ENCODE assay signal across 10 mouse cellular contexts in the genomic region with DNA sequence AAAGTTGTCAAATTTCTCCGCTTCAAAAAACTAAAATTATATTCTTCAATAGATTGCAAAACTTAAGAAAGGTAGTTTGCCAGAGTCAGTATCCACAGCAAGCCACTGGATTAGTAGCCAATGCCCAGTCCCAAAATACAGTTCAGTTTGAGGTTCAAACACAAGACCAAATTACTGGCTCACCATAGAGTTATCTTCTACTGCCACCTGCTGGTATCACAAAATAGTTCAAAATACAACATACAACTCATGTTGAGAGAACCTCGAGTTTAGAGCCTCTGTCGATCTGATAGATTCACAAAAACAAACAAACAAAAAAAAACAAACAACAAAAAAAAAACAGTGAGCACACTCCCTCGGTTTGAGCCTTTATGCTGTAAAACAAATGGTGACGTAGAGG. TPM values are rescaled to one million over a fixed set of nuclear protein-coding genes. Genes with fewer than 3 reads are reported as not detected.
DNase-seq lines count a peak whose midpoint lies in the region; ATAC-seq and TF ChIP-seq lines count a peak whose summit lies in the region.
"Had no signal": no experiment of that assay in that cellular context is flagged by ENCODE, and none has a peak within 500 bp of the region (broad histone marks: within the 10 kb centered on the region; RNA-seq: fewer than 3 reads in every experiment).

No protein-coding gene starts in this region.

- H3K4me3 ChIP-seq in kidney, adult 2 months (ENCODE audit: insufficient read depth, low read depth, low read length) = no peak overlapping the region
- no peak overlapping the region for H3K4me3 ChIP-seq in kidney, embryonic 16.5 days (ENCODE audit: low read length)
- H3K4me3 ChIP-seq: embryonic facial prominence, embryonic 15.5 days; neural tube, embryonic 12.5 days had no signal

- no peaks in the 10 kb centered on the region for H3K4me1 ChIP-seq in kidney, adult 2 months (ENCODE audit: control insufficient read depth, insufficient read depth, low read length)
- H3K4me1 ChIP-seq in kidney, embryonic 16.5 days (ENCODE audit: insufficient read depth, low read length) = no peaks in the 10 kb centered on the region
- H3K4me1 ChIP-seq: embryonic facial prominence, embryonic 15.5 days; neural tube, embryonic 12.5 days had no signal

- no peaks in the 10 kb centered on the region for H3K27me3 ChIP-seq in kidney, adult 2 months (replicated peaks; ENCODE audit: control insufficient read depth, insufficient read depth, low read length)
- no peaks in the 10 kb centered on the region for H3K27me3 ChIP-seq in kidney, embryonic 16.5 days (ENCODE audit: insufficient read depth, low read length)
- H3K27me3 ChIP-seq: embryonic facial prominence, embryonic 15.5 days; neural tube, embryonic 12.5 days had no signal

- 57% methylated on average over 5 of the region's 5 CpGs for WGBS in kidney, adult 2 months
- 57% methylated on average over 5 of the region's 5 CpGs for WGBS in kidney, embryonic 16.5 days

- DNase-seq in kidney, adult 2 months = peak; percentile 39
- DNase-seq in 3134 (ENCODE audit: extremely low read depth, insufficient read length, low spot score) (peak; percentile 2), 3T3-L1 (ENCODE audit: low read depth, low spot score) (peak; percentile 75)
- peak; percentile 42 for DNase-seq in c-Kit-positive CD71-positive TER-119-positive erythroid progenitor cells, embryonic 14.5 days (ENCODE audit: low spot score)
- no peak for DNase-seq in spleen, adult 18-20 months
- DNase-seq in kidney, postnatal 4 days = no peak

- no peak overlapping the region for H3K4me2 ChIP-seq in kidney, embryonic 16.5 days (replicated peaks; ENCODE audit: low read depth, low read length)
- H3K4me2 ChIP-seq: embryonic facial prominence, embryonic 15.5 days; neural tube, embryonic 12.5 days had no signal

- no peak for TF ChIP-seq CTCF in kidney, adult 2 months (conservative IDR thresholded peaks at IDR 0.05; ENCODE audit: insufficient read depth, insufficient read length, low read depth, low read length)

- H3K36me3 ChIP-seq in kidney, adult 2 months (ENCODE audit: control insufficient read depth, insufficient read depth, low read length) = no peaks in the 10 kb centered on the region
- no peaks in the 10 kb centered on the region for H3K36me3 ChIP-seq in kidney, embryonic 16.5 days (ENCODE audit: insufficient read depth, low read length)
- H3K36me3 ChIP-seq: embryonic facial prominence, embryonic 15.5 days; neural tube, embryonic 12.5 days had no signal

- no peak overlapping the region for H3K9ac ChIP-seq in kidney, embryonic 16.5 days (replicated peaks; ENCODE audit: low read length)
- H3K9ac ChIP-seq: embryonic facial prominence, embryonic 15.5 days; neural tube, embryonic 12.5 days had no signal

- ATAC-seq in kidney, embryonic 16.5 days (ENCODE audit: low FRiP score, low TSS enrichment) = no peak
- no peak for ATAC-seq in inflammation-experienced regulatory T-cells, adult 6 months

- H3K27ac ChIP-seq in kidney, adult 2 months (ENCODE audit: insufficient read depth, low read depth, low read length) = no peak overlapping the region
- H3K27ac ChIP-seq in kidney, embryonic 16.5 days (ENCODE audit: low read length) = no peak overlapping the region
- H3K27ac ChIP-seq: embryonic facial prominence, embryonic 15.5 days; neural tube, embryonic 12.5 days had no signal

- TF ChIP-seq POLR2A in kidney, adult 2 months (IDR thresholded peaks at IDR 0.05; ENCODE audit: low read depth, low read length) = no peak

- no peaks in the 10 kb centered on the region for H3K9me3 ChIP-seq in kidney, embryonic 16.5 days (ENCODE audit: low read length)
- H3K9me3 ChIP-seq: embryonic facial prominence, embryonic 15.5 days; neural tube, embryonic 12.5 days had no signal

RNA-seq across cellular contexts. Expression of gene Lmbr1, which starts 42.4 kb away (rescaled TPM):
- polyA plus RNA-seq in kidney, adult 2 months (2012; rRNA removed) = 3.9 and 4.4 TPM in 2 replicates
- polyA plus RNA-seq in kidney, embryonic 16.5 days (2015; fragmentation: Nextera tagmentation; extraction: Ambion mirVana) = 11.4 and 13.0 TPM in 2 replicates
- polyA plus RNA-seq in inflammation-experienced regulatory T-cells, adult 6 months (2017; shearing (Covaris generic)) = 1 to 10 TPM in 1 of 3 experiments, under 1 TPM in 2; 0.50 to 1.5 (median 0.85) TPM

Comparison
In these comparisons a context has a peak if more than half of its experiments do, and no peak if none do; other contexts are left out.
1. DNase-seq: peak in kidney, adult 2 months (single experiment), 3134 (single experiment), 3T3-L1 (single experiment) and c-Kit-positive CD71-positive TER-119-positive erythroid progenitor cells, embryonic 14.5 days (single experiment); none in spleen, adult 18-20 months (0 of 2) and kidney, postnatal 4 days (0 of 2).